Mouse (Mus musculus) CD8-positive naive resting alpha-beta T cell, adult 2 months (primary cell): ENCODE measurements at regions not wholly inside any gene's neighbourhood (a gene's known extent, or its start where the extent isn't known, plus 50 kb on each side); places are given as distances from the start of the nearest gene placed in this dataset.
A peak's percentile ranks its signal among the peaks of the same experiment; 100 is the strongest.

Experiments used
- DNase-seq, 2 experiments: peaks; one replicate each; pipeline ENCODE4 v3.0.0; 2022; ENCODE audit warnings: low read depth in 2 of 2, low spot score in 2 of 2

- DNase-seq = no peak
Measured at GRCm38 (mm10) chr6:59556668-59557310, 130.7 kb upstream of the Gprin3 start.

GRCm38 (mm10) chr6:59537025-59537424, 110.9 kb upstream of the Gprin3 start:
- no peak for DNase-seq

GRCm38 (mm10) chr6:59524940-59525265, 98.8 kb upstream of the Gprin3 start:
- DNase-seq = no peak

GRCm38 (mm10) chr6:59524095-59524939, 98.2 kb upstream of the Gprin3 start:
- DNase-seq = no peak

- no peak for DNase-seq
Measured at GRCm38 (mm10) chr6:59522960-59523359, 96.9 kb upstream of the Gprin3 start.

GRCm38 (mm10) chr6:59500818-59501217, 74.7 kb upstream of the Gprin3 start:
- DNase-seq = no peak

- DNase-seq = no peak
Measured at GRCm38 (mm10) chr6:59498800-59499199, 72.7 kb upstream of the Gprin3 start.

GRCm38 (mm10) chr6:59498079-59498478, 72.0 kb upstream of the Gprin3 start:
- peak; percentile 44 to 62 for DNase-seq

- no peak for DNase-seq
Measured at GRCm38 (mm10) chr6:59489001-59489575, 63.0 kb upstream of the Gprin3 start.

- no peak for DNase-seq
Measured at GRCm38 (mm10) chr6:59488386-59488785, 62.3 kb upstream of the Gprin3 start.

GRCm38 (mm10) chr6:59484004-59484403, 57.9 kb upstream of the Gprin3 start:
- DNase-seq = no peak

GRCm38 (mm10) chr6:59483587-59483986, 57.5 kb upstream of the Gprin3 start:
- peak; percentile 26 to 50 for DNase-seq
